Mouse (Mus musculus) cerebellum, adult 2 months (tissue): ENCODE measurements around the gene Ankrd2. TPM values are rescaled to one million over a fixed set of nuclear protein-coding genes. Genes with fewer than 3 reads are reported as not detected.
A peak's percentile ranks its signal among the peaks of the same experiment; 100 is the strongest.

Experiments
- DNase-seq, 2 experiments: peaks; one replicate each; pipeline ENCODE4 v3.0.0; 2021
- H3K27ac ChIP-seq: fragments of 200-500 bp; 2 replicates; pipeline ENCODE4 v1.5.1; 2012; ENCODE audit warnings: low read length, control low read depth, inconsistent platforms; ENCODE audit not compliant: insufficient read depth
- H3K27me3 ChIP-seq: fragments of 200-500 bp; 2 replicates; pipeline ENCODE4 v1.6.1; 2012; ENCODE audit warnings: inconsistent platforms, mild to moderate bottlenecking, low read length, moderate library complexity; ENCODE audit not compliant: control insufficient read depth, insufficient read depth
- H3K4me1 ChIP-seq: fragments of 200-500 bp; 2 replicates; pipeline ENCODE4 v1.6.1; 2011; ENCODE audit warnings: low read length; ENCODE audit not compliant: control insufficient read depth, insufficient read depth
- H3K4me3 ChIP-seq: fragments of 200-500 bp; replicated peaks from 2 replicates; pipeline ENCODE3; 2011; ENCODE audit warnings: mild to moderate bottlenecking, low read depth, low read length, control low read depth; ENCODE audit not compliant: insufficient read depth
- CTCF ChIP-seq: fragments of 200-500 bp; IDR thresholded peaks from 2 replicates; pipeline ENCODE4 v1.5.1; 2011; ENCODE audit warnings: low read depth, mild to moderate bottlenecking, control low read depth, low read length, moderate library complexity, borderline replicate concordance; ENCODE audit not compliant: insufficient read depth
- POLR2A ChIP-seq: fragments of 200-500 bp; IDR thresholded peaks from 2 replicates; pipeline ENCODE4 v1.6.1; 2011; ENCODE audit warnings: low read length, control low read depth, borderline replicate concordance; ENCODE audit not compliant: insufficient read depth
- WGBS: fragments of 180-500 bp; shearing (Covaris S2); methylation state at CpG from one replicate; pipeline ENCODE4 v1.1.7; 2018; 5-methylcytosine and 5-hydroxymethylcytosine counted together
- polyA plus RNA-seq: library from polyadenylated mRNA; depleted of rRNA; stranded (reverse); fragments of >200 nt; gene quantifications from 2 replicates; pipeline ENCODE4 v1.2.3, GENCODE M21; 2012

Ankrd2 gene
- polyA plus RNA-seq, 1 experiment = 0.54 TPM

DNA sequence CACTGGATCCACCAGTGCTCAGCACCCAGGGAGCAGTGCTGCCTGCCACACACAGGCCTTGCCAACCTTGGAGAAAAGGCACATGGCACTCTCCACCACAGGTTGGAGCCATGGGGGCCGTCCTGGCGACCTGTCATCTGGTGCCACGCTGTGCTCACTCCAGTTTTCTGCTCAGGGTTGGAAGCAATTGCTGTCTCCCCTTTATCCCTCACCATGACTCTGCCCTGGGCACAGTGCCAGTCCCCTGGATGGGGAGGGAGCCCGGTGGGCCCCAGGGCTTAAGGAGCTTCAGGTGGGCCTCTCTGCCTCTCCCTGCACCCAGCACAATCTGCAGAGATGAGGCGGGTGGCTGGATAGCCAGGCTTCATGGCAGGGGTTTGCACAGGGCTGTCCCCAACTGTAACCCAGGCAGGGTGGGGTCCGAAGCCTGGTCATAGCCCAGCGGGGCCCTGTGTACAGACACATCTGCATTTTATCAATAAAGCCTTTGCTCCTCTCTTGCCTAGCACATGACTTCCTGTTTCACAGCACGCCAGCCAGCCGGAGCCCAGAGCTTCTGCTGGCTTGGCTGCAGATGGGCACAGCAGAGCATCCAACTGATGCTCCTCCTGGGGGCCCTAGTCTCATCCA, 1.5 kb upstream of the Ankrd2 start:
- DNase-seq = no peak
- Histone ChIP-seq H3K4me1 (peaks cover 27% of the 10 kb centered on the region), H3K4me3 (no peak overlapping the region), H3K27ac (no peak overlapping the region), H3K27me3 (no peaks in the 10 kb centered on the region)
- 27% methylated on average over 9 of the region's 9 CpGs for WGBS
- TF ChIP-seq CTCF (no peak), POLR2A (no peak)

DNA sequence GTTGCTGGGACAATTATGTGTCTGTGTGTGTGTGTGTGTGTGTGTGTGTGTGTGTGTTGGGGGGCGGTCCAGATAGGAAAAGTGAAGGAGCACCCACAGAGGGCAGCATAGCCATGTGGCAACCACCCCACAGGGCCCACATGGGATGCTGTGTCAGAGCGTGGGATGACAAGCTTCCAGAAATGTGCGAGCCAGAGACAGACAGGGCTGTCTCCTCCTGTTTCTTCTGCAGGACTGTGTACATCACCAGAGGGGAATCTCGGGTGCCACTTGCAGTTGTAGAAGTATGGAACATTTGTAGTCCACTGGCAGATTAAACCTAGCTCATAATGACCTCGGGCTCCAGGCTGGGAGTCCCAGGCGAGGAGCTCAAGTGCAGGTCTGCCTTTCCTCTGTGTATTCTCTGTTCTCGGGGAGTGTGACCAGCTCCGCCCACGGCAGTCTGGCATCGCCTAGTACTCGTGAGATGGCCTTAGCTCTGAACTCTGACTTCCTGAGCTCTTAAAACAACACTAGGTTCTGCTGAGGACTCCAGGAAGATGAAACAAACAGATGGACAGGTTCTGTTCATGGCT, 832 bp upstream of the Ankrd2 start:
- DNase-seq = no peak
- no peak overlapping the region for H3K27ac ChIP-seq
- no peaks in the 10 kb centered on the region for H3K27me3 ChIP-seq
- no peak for TF ChIP-seq CTCF
- no peak for TF ChIP-seq POLR2A
- peaks cover 27% of the 10 kb centered on the region for H3K4me1 ChIP-seq
- no peak overlapping the region for H3K4me3 ChIP-seq
- 25% methylated on average over 11 of the region's 11 CpGs for WGBS

DNA sequence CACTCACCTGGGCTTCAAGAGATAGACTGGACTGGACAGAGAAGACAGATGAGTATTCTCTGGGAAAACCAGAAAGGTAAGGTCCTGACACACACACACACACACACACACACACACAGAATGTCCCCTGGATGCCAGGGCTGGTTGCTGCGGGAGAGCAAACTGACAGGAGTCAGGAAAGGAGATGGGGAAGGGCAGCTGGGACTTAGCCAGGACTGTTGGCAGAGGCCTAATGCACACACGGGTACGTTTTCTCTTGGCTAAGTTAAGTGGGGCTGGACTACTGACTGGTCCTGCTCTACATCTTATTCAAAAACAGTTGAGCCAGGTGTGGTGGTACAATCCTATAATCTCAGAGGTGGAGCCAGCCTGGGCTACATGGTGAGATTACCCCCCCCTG, 557 bp downstream of the Ankrd2 start:
- H3K4me3 ChIP-seq = no peak overlapping the region
- 10% methylated on average over 3 of the region's 3 CpGs for WGBS
- no peak for DNase-seq
- H3K27me3 ChIP-seq = no peaks in the 10 kb centered on the region
- H3K27ac ChIP-seq = no peak overlapping the region
- H3K4me1 ChIP-seq = peaks cover 27% of the 10 kb centered on the region
- TF ChIP-seq POLR2A (no peak), CTCF (no peak)

DNA sequence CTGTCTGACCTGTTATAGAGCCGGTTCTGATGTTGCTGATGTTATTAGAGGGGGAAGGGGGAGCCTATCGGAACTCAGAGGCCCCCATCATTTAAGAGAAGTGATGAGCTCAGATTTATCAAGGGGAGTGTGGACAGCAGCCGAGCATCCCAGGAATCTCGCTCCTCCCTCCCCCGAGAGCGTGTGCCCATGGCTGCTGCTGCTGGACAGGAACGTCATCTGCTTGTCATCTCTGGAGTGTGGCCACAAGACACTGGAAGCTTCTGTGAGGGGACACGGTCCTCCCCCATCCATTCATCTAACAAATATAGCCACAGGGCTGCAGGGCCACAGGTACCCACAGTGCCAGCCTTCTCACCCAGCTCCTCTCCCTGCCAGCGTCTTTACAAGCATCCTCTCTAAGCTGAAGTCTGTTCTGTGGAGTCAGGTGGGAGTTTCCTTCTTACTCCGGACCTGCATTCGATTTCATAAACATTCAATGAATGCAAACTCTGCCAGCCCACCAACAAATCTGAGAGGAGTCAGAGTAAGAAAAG, 1.4 kb downstream of the Ankrd2 start:
- H3K4me3 ChIP-seq = no peak overlapping the region
- H3K4me1 ChIP-seq = peaks cover 27% of the 10 kb centered on the region
- WGBS = 63% methylated on average over 11 of the region's 11 CpGs
- H3K27ac ChIP-seq = no peak overlapping the region
- no peak for TF ChIP-seq POLR2A
- TF ChIP-seq CTCF = no peak
- no peak for DNase-seq
- no peaks in the 10 kb centered on the region for H3K27me3 ChIP-seq

DNA sequence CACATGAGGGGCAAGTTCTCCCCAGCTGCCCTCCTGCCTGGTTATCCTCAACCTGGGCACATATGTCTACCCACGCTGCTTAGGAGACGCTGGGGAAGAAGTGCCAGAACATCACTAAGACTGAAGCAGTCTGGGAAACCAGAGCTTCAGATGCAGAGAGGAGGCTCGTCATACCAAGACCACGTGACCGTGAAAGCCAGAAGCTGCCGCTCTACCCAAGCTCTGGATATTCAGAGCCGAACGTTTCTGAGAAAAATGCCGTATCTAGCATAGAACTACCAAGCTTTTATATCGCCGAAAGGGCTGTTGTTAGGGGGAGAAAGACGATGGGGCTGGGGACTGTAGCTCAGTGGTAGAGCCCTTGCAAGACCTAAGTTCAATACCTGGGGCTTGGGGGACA, 2.5 kb downstream of the Ankrd2 start:
- H3K27me3 ChIP-seq = no peaks in the 10 kb centered on the region
- no peak overlapping the region for H3K27ac ChIP-seq
- no peak for TF ChIP-seq CTCF
- H3K4me1 ChIP-seq = peaks cover 27% of the 10 kb centered on the region
- 78% methylated on average over 12 of the region's 12 CpGs for WGBS
- DNase-seq = no peak
- H3K4me3 ChIP-seq = no peak overlapping the region

DNA sequence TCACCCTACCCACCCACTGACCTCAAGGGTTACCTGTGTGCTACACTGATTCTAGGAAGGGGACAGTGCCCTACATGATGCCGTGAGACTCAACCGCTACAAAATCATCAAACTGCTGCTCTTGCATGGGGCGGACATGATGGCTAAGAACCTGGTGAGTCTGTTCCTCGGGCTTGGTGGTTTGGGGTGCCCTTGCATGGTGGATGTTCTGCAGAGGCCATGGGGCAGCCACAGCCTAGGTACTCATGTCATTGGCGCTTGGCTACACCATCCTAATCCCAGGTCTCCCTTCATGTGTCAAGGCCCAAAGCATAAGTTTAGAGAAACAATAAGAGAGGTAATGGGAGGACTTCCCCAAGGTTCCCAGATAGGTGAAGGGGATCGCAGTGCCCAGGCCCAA, 8.2 kb downstream of the Ankrd2 start:
- H3K4me3 ChIP-seq = no peak overlapping the region
- no peaks in the 10 kb centered on the region for H3K27me3 ChIP-seq
- WGBS = 100% methylated on average over 6 of the region's 6 CpGs
- no peak for DNase-seq
- H3K4me1 ChIP-seq = no peaks in the 10 kb centered on the region
- no peak overlapping the region for H3K27ac ChIP-seq
- TF ChIP-seq CTCF = no peak
- TF ChIP-seq POLR2A = no peak

DNA sequence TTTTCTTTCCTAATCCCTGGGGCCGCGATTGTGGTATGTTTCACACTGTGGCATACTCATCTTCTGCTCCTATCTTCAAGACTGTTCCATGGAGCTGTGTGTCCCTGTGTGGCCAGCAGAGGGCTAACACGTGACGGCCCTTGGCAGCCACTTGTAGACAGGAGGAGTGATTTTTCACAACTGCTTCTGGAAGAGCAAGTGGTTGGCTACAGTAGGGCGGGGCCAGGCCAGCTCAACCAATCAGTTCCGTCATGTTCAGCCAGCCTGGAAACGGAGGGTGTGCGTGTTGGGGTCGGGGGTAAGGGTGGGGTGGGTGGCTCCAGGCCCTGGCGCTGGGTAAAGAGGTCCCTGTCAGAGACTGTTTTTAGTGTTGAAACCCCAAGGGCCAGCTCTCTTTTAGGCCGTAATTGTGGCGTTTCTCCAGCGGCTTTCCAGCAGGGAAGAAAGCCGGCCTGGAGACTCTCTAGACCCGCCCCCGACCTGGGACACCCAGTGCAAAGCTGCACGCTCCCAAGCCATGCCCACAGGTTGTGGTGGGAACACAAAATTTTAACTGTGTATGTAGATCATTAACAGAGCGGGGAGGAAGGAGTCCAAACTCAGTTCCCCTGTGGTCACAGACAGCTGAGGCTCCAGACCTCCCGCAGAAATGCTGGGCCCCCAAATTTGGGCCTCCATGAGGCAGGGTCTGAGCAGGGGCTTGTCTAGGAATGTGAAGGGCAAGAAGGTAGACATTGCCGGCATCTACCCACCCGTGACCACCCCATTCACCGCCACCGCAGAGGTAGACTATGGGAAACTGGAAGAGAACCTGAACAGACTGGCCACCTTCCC, 9.7 kb downstream of the Ankrd2 start, which contains the start of gene Hoga1:
Gene Hoga1, plus strand, starts transcription at position 342 of the 834 bp plus-strand sequence.
- Histone ChIP-seq H3K27ac (no peak within 1 kb of the TSS), H3K4me1 (no peaks in the 10 kb centered on the region), H3K4me3 (no peak within 1 kb of the TSS), H3K27me3 (no peaks in the 10 kb centered on the region)
- WGBS = 29% methylated on average over 23 of the region's 23 CpGs
- TF ChIP-seq POLR2A = no peak
- peak; percentile 52; the same call in 1 of the 2 replicates for TF ChIP-seq CTCF
- peak; percentile 53 to 63 for DNase-seq
